Mouse (Mus musculus) forebrain, embryonic 11.5 days (tissue): ENCODE measurements around the gene Fam53b. TPM values are rescaled to one million over a fixed set of nuclear protein-coding genes. Genes with fewer than 3 reads are reported as not detected.
A peak's percentile ranks its signal among the peaks of the same experiment; 100 is the strongest.
"Not testable (repeated sequence)": the region's sequence is repeated elsewhere in the genome, so short reads cannot be mapped to it uniquely, and the experiment has no call there.

ENCODE experiments used
- ATAC-seq: fragments of 200-750 bp; cut with Nextera tagmentation; replicated peaks from 2 replicates; pipeline ENCODE4 v1.8.0; 2017; ENCODE audit warnings: moderate TSS enrichment; ENCODE audit not compliant: low FRiP score
- DNase-seq: peaks from one replicate; pipeline ENCODE4 v3.0.0-alpha.2; 2017; ENCODE audit warnings: low spot score
- H3K27ac ChIP-seq: fragments of 300-500 bp; sonication (generic); 2 replicates; pipeline ENCODE4 v1.5.1; 2014; ENCODE audit warnings: low read depth, low read length
- H3K27me3 ChIP-seq: fragments of 300-500 bp; sonication (generic); 2 replicates; pipeline ENCODE4 v1.6.1; 2014; ENCODE audit warnings: mild to moderate bottlenecking, low read length, mixed read lengths; ENCODE audit not compliant: control insufficient read depth, insufficient read depth
- H3K36me3 ChIP-seq: fragments of 300-500 bp; sonication (generic); 2 replicates; pipeline ENCODE4 v1.6.1; 2014; ENCODE audit warnings: mild to moderate bottlenecking, low read length, moderate library complexity, mixed read lengths; ENCODE audit not compliant: control insufficient read depth, insufficient read depth
- H3K4me1 ChIP-seq: fragments of 300-500 bp; sonication (generic); replicated peaks from 2 replicates; pipeline ENCODE4 v1.6.1; 2014; ENCODE audit warnings: low read length, mixed read lengths; ENCODE audit not compliant: control insufficient read depth, insufficient read depth
- H3K4me2 ChIP-seq: fragments of 300-500 bp; sonication (generic); 2 replicates; pipeline ENCODE4 v1.6.1; 2014; ENCODE audit warnings: low read depth, mild to moderate bottlenecking, low read length, moderate library complexity, mixed read lengths; ENCODE audit not compliant: severe bottlenecking
- H3K4me3 ChIP-seq: fragments of 300-500 bp; sonication (generic); 2 replicates; pipeline ENCODE4 v1.5.1; 2014; ENCODE audit warnings: low read depth, low read length
- H3K9ac ChIP-seq: fragments of 300-500 bp; sonication (generic); 2 replicates; pipeline ENCODE4 v1.6.1; 2014; ENCODE audit warnings: low read length
- H3K9me3 ChIP-seq: fragments of 300-500 bp; sonication (generic); 2 replicates; pipeline ENCODE4 v1.6.1; 2016; ENCODE audit warnings: low read length, mixed read lengths; ENCODE audit not compliant: control insufficient read depth
- WGBS: fragments of 180-500 bp; shearing (Covaris S2); extraction: QIAGEN DNeasy Blood & Tissue Kit; methylation state at CpG from one replicate; pipeline ENCODE4 v1.1.7; 2014; 5-methylcytosine and 5-hydroxymethylcytosine counted together
- polyA plus RNA-seq: library from polyadenylated mRNA; unstranded; fragments of >200 nt; fragmentation: Nextera tagmentation; extraction: Ambion mirVana; gene quantifications from 2 replicates; pipeline ENCODE4 v1.2.1, GENCODE M21; 2014

Fam53b gene
- polyA plus RNA-seq, 1 experiment from 2014 or later: 44.3 TPM

DNA sequence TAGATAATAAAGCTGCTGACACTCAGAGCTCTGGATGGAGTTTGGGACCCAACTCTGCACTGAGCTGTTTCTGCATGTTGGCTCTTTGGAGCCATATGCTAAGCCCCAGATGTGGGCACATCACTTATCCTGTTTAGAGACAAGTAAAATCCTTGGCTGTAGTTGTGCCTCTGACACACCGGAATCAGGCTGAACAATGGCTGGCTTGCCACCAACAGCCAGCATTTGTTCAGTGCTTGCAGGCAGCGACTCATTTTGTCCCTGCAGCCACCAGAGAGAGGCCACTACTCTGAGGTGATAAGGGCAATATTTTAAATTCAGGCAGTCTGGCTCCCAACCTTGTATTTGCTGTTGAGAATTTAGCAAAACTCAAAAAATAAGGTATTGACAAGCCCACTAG, 145.1 kb downstream of the Fam53b start:
- Histone ChIP-seq H3K36me3 (no peaks in the 10 kb centered on the region), H3K9ac (no peak overlapping the region), H3K4me3 (no peak overlapping the region), H3K4me2 (no peak overlapping the region), H3K27me3 (peaks cover 4% of the 10 kb centered on the region), H3K27ac (no peak overlapping the region), H3K9me3 (no peaks in the 10 kb centered on the region), H3K4me1 (peaks cover 16% of the 10 kb centered on the region; the same call in 1 of the 2 replicates)
- ATAC-seq (no peak), DNase-seq (no peak)
- WGBS: 58% methylated on average over 2 of the region's 2 CpGs

GRCm38 (mm10) chr7:132666516-132666915, 147.2 kb downstream of the Fam53b start:
- Histone ChIP-seq H3K9ac (no peak overlapping the region), H3K27ac (no peak overlapping the region), H3K27me3 (peaks cover 10% of the 10 kb centered on the region), H3K4me3 (no peak overlapping the region), H3K9me3 (no peaks in the 10 kb centered on the region), H3K36me3 (no peaks in the 10 kb centered on the region), H3K4me1 (peaks cover 16% of the 10 kb centered on the region; the same call in 1 of the 2 replicates), H3K4me2 (no peak overlapping the region)
- WGBS: 51% methylated on average over 4 of the region's 4 CpGs
- no peak for ATAC-seq
- DNase-seq: peak; percentile 56

GRCm38 (mm10) chr7:132665664-132666382, 147.9 kb downstream of the Fam53b start:
- peaks cover 18% of the 10 kb centered on the region; the same call in 1 of the 2 replicates for H3K4me1 ChIP-seq
- WGBS: 10% methylated on average over 8 of the region's 8 CpGs

GRCm38 (mm10) chr7:132664815-132665214, 148.9 kb downstream of the Fam53b start:
- Histone ChIP-seq H3K4me3 (no peak overlapping the region), H3K27me3 (peaks cover 10% of the 10 kb centered on the region), H3K4me2 (no peak overlapping the region), H3K36me3 (no peaks in the 10 kb centered on the region), H3K9me3 (no peaks in the 10 kb centered on the region), H3K4me1 (peaks cover 21% of the 10 kb centered on the region; the same call in 1 of the 2 replicates), H3K9ac (no peak overlapping the region; the same call in 1 of the 2 replicates), H3K27ac (no peak overlapping the region)
- DNase-seq (no peak), ATAC-seq (no peak)
- 59% methylated on average over 6 of the region's 6 CpGs for WGBS

More at GRCm38 (mm10) chr7:132665664-132666382, 147.9 kb downstream of the Fam53b start:
- Histone ChIP-seq H3K9ac (no peak overlapping the region), H3K4me3 (no peak overlapping the region), H3K4me2 (no peak overlapping the region), H3K9me3 (no peaks in the 10 kb centered on the region), H3K27ac (no peak overlapping the region), H3K36me3 (no peaks in the 10 kb centered on the region), H3K27me3 (peaks cover 10% of the 10 kb centered on the region)
- peak; percentile 78 for DNase-seq
- peak; percentile 89 for ATAC-seq

DNA sequence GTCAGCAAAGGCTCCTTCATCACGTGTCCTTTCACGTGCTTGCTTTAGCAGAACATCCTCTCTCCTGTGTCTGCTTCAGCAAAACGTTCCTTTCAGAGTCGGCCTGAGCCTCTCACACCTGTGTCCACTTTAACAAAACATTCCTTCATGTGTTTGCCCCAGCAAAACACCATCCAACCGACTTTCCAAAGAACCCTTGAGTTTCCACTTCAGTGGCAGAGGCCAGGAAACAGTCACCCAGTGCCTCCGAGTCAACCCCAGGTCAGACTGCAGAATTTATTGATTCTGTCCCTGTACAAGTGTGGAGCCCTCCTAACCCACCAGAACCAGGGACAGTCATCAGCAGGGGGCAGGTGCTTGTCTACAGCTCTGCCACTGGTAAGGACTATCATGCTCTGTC, 150.9 kb downstream of the Fam53b start:
- H3K9me3 ChIP-seq, H3K9ac ChIP-seq, H3K27ac ChIP-seq, DNase-seq, H3K4me3 ChIP-seq, H3K4me2 ChIP-seq, H3K36me3 ChIP-seq, ATAC-seq: not testable (repeated sequence)
- 70% methylated on average over 6 of the region's 6 CpGs for WGBS
- peaks cover 13% of the 10 kb centered on the region for H3K27me3 ChIP-seq
- H3K4me1 ChIP-seq: peaks cover 31% of the 10 kb centered on the region

Other genes starting within 250 kb of the Fam53b start
- gene Oat, start 237.5 kb downstream of the Fam53b start, polyA plus RNA-seq: 134 and 137 TPM in 2 replicates
- gene Nkx1-2, start 214.2 kb downstream of the Fam53b start, polyA plus RNA-seq: 0.36 TPM in 1 of 2 replicates, not detected in the other
- gene Lhpp, start 203.2 kb downstream of the Fam53b start, polyA plus RNA-seq: 12.7 and 15.1 TPM in 2 replicates
- 80.7 and 91.7 TPM in 2 replicates for gene Eef1akmt2, start 38.8 kb upstream of the Fam53b start, polyA plus RNA-seq
- 34.9 and 40.6 TPM in 2 replicates for gene Abraxas2, start 45.3 kb upstream of the Fam53b start, polyA plus RNA-seq
- 18.0 and 18.1 TPM in 2 replicates for gene Zranb1, start 117.3 kb upstream of the Fam53b start, polyA plus RNA-seq